Mouse (Mus musculus) neural tube, embryonic 14.5 days (tissue): ENCODE data around the gene Tmem86a. TPM values are rescaled to one million over a fixed set of nuclear protein-coding genes. Genes with fewer than 3 reads are reported as not detected.
A peak's percentile ranks its signal among the peaks of the same experiment; 100 is the strongest.

Experiments
- ATAC-seq: fragments of 200-750 bp; cut with Nextera tagmentation; 2 replicates; pipeline ENCODE4 v1.8.0; 2017; ENCODE audit warnings: low read depth, mild to moderate bottlenecking, moderate TSS enrichment, moderate library complexity
- H3K27ac ChIP-seq: fragments of 300-500 bp; sonication (generic); 2 replicates; pipeline ENCODE4 v1.5.1; 2014; ENCODE audit warnings: low read depth, mild to moderate bottlenecking, control low read depth, low read length, moderate library complexity, mixed read lengths
- H3K27me3 ChIP-seq: fragments of 300-500 bp; sonication (generic); 2 replicates; pipeline ENCODE4 v1.6.1; 2014; ENCODE audit warnings: low read length; ENCODE audit not compliant: control insufficient read depth, insufficient read depth
- H3K36me3 ChIP-seq: fragments of 300-500 bp; sonication (generic); 2 replicates; pipeline ENCODE4 v1.6.1; 2014; ENCODE audit warnings: low read length, mixed read lengths; ENCODE audit not compliant: control insufficient read depth, insufficient read depth
- H3K4me1 ChIP-seq: fragments of 300-500 bp; sonication (generic); 2 replicates; pipeline ENCODE4 v1.6.1; 2014; ENCODE audit warnings: low read length; ENCODE audit not compliant: control insufficient read depth, insufficient read depth
- H3K4me2 ChIP-seq: fragments of 300-500 bp; sonication (generic); 2 replicates; pipeline ENCODE4 v1.6.1; 2014; ENCODE audit warnings: mild to moderate bottlenecking, low read depth, low read length, control low read depth
- H3K4me3 ChIP-seq: fragments of 300-500 bp; sonication (generic); 2 replicates; pipeline ENCODE4 v1.5.1; 2014; ENCODE audit warnings: low read depth, low read length, control low read depth, mixed read lengths
- H3K9ac ChIP-seq: fragments of 300-500 bp; sonication (generic); replicated peaks from 2 replicates; pipeline ENCODE4 v1.6.1; 2014; ENCODE audit warnings: low read depth, mild to moderate bottlenecking, control low read depth, low read length, mixed read lengths
- H3K9me3 ChIP-seq: fragments of 300-500 bp; sonication (generic); 2 replicates; pipeline ENCODE4 v1.6.1; 2016; ENCODE audit warnings: low read length; ENCODE audit not compliant: control insufficient read depth
- WGBS: fragments of 180-500 bp; shearing (Covaris S2); extraction: QIAGEN DNeasy Blood & Tissue Kit; methylation state at CpG from one replicate; pipeline ENCODE4 v1.1.7; 2014; 5-methylcytosine and 5-hydroxymethylcytosine counted together
- polyA plus RNA-seq: library from polyadenylated mRNA; unstranded; fragments of >200 nt; fragmentation: Nextera tagmentation; extraction: Ambion mirVana; gene quantifications from 2 replicates; pipeline ENCODE4 v1.2.1, GENCODE M21; 2014

Gene Tmem86a
- polyA plus RNA-seq = 15.4 and 19.3 TPM in 2 replicates

DNA sequence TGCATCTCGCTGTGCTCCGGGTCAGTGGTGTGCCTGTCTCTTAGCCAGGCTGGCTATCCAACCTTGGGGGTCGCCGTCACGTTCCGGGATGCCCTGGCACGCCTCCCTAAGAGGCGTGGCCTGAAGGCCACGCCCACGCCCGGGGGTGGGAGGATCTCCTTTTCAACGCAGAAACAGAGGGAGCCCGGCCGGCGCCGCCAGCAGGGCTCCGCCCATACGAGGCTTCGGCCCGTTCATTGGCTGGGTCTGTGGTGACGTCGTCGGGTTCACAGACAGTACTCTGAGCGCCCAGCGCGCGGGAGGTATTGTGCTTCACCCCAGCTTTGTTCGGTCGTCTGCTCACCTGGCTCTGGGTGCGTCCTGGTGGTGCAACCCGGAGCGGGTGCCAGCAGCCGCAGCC is at the start of gene Tmem86a:
Gene Tmem86a (plus strand): TSS at position 236 of the 400 bp plus-strand sequence.
- ATAC-seq = peak; percentile 100
- WGBS = under 1% methylated on average over 32 of the region's 33 CpGs
- H3K4me2 ChIP-seq = peak within 1 kb of the TSS; percentile 71
- H3K4me3 ChIP-seq = peak within 1 kb of the TSS; percentile 89
- H3K4me1 ChIP-seq = peaks cover 17% of the 10 kb centered on the region
- peak within 1 kb of the TSS; percentile 94 for H3K9ac ChIP-seq
- H3K9me3 ChIP-seq = no peaks in the 10 kb centered on the region
- no peaks in the 10 kb centered on the region for H3K27me3 ChIP-seq
- no peaks in the 10 kb centered on the region; the same call in 1 of the 2 replicates for H3K36me3 ChIP-seq
- H3K27ac ChIP-seq = peak within 1 kb of the TSS; percentile 96

DNA sequence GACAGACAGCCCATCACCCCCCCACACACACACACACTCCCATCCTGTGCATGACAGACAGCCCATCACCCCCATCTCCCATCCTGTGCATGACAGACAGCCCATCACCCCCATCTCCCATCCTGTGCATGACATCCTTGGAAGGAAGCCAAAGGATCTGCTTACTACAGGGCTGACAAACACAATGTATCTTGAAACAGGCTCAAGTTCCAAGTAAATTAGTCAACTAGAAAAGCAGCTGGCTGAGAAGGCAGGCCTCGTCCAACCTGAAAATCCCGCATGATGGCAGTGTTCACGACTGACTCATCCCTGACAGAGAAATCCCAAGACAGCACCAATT is 49.8 kb upstream of the Tmem86a start:
- Histone ChIP-seq H3K9me3 (no peaks in the 10 kb centered on the region), H3K4me3 (no peak overlapping the region), H3K36me3 (peaks cover 17% of the 10 kb centered on the region), H3K27ac (no peak overlapping the region), H3K27me3 (no peaks in the 10 kb centered on the region), H3K4me2 (no peak overlapping the region), H3K9ac (no peak overlapping the region), H3K4me1 (peaks cover 14% of the 10 kb centered on the region)
- 45% methylated on average over 3 of the region's 3 CpGs for WGBS
- peak; percentile 83; the same call in 1 of the 2 replicates for ATAC-seq

DNA sequence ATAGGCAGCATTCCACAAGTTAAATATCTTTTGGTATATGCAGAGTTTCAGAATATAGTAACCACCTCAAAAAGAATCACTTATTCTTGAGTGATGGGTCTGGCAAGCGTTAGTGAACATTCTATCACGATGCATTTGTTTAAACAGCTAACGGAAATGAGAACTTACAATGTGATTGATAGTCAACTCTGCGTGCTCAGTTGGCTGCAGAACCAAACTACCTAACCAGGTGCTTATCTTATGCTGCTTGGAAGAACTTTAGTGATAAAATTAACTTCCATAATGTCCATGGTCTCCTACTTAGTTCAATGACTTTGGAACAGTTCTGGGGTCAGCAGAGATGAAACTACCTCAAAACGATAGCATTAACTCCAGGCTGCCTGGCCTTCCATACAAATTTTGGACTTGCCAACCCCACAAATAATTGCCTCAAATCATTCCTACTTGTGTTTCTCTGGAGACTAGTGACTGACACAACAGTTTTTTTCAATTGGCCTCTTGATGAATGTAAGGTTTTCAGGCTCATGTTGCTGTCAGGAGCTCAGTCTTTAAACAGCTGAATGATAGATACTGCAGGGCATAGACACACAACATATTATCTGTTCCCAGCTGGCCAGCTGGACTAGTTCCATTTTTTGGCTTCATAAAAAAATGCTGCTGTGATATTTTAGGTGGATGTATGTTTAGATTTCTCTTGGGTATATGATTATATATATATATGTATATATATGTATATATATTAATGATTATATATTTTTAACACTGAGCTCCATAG is 49.1 kb upstream of the Tmem86a start:
- no peak overlapping the region for H3K9ac ChIP-seq
- H3K4me3 ChIP-seq = no peak overlapping the region
- H3K27me3 ChIP-seq = no peaks in the 10 kb centered on the region
- 71% methylated on average over 5 of the region's 5 CpGs for WGBS
- H3K4me2 ChIP-seq = no peak overlapping the region
- ATAC-seq = no peak
- H3K4me1 ChIP-seq = peaks cover 14% of the 10 kb centered on the region
- H3K27ac ChIP-seq = no peak overlapping the region
- H3K9me3 ChIP-seq = no peaks in the 10 kb centered on the region
- peaks cover 13% of the 10 kb centered on the region for H3K36me3 ChIP-seq

DNA sequence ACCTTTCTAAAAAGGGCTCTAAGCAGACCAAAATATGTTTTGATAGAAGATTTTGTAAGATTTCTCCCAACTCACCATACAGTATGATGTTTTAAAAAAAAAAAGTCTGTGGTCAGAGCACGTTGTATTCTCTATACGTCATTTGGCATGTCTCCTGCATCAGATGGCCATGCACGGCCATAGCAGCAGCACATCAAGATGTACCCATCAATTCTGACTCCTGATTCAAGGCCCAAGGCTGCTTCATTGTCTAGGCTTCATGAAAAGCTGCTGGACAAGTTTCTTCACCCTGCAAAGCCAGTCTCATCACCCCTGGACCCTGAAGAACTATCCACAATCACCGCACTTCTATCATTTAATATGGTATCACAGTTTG is 48.5 kb upstream of the Tmem86a start:
- Histone ChIP-seq H3K9me3 (no peaks in the 10 kb centered on the region), H3K4me2 (no peak overlapping the region), H3K9ac (no peak overlapping the region), H3K27me3 (no peaks in the 10 kb centered on the region), H3K27ac (no peak overlapping the region), H3K4me1 (peaks cover 17% of the 10 kb centered on the region), H3K4me3 (no peak overlapping the region), H3K36me3 (peaks cover 11% of the 10 kb centered on the region)
- WGBS = 65% methylated on average over 4 of the region's 4 CpGs
- ATAC-seq = no peak

DNA sequence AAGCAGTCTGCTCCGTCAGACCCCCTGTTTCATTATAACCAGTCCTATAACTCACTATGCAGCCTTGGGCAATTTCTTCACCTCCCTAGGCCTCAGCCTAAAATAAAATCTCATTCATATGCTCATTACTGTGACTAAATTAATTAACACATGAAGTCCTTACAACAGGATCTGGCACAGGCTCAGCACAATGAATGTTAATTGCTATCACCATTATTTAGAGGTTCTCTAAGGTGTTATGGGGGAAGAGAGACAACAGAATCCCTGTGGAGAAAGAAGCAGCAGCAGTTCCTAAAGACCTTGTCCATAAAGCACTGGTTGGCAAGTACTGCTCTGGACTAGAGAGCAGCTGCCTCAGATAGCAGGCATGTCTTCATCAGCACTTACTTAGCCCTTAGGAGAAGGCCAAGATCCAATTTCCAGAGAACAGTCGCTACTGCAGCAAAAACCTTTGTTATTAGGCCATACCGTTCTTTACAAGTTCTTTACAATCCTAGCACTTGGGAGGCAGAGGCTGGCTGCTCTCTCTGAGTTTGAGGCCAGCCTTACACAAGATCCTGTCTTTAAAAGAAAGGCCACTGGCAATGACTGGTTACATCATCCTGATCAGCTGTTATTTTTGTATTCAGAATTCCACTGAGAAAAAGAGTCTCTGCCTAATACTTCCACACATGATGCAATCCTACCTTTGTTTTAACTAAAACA is 46.8 kb upstream of the Tmem86a start:
- Histone ChIP-seq H3K9ac (no peak overlapping the region), H3K4me2 (no peak overlapping the region), H3K4me3 (no peak overlapping the region), H3K4me1 (peaks cover 22% of the 10 kb centered on the region), H3K27me3 (no peaks in the 10 kb centered on the region), H3K9me3 (no peaks in the 10 kb centered on the region), H3K27ac (no peak overlapping the region), H3K36me3 (no peaks in the 10 kb centered on the region; the same call in 1 of the 2 replicates)
- no peak for ATAC-seq
- WGBS = 7% methylated on average over 3 of the region's 3 CpGs

DNA sequence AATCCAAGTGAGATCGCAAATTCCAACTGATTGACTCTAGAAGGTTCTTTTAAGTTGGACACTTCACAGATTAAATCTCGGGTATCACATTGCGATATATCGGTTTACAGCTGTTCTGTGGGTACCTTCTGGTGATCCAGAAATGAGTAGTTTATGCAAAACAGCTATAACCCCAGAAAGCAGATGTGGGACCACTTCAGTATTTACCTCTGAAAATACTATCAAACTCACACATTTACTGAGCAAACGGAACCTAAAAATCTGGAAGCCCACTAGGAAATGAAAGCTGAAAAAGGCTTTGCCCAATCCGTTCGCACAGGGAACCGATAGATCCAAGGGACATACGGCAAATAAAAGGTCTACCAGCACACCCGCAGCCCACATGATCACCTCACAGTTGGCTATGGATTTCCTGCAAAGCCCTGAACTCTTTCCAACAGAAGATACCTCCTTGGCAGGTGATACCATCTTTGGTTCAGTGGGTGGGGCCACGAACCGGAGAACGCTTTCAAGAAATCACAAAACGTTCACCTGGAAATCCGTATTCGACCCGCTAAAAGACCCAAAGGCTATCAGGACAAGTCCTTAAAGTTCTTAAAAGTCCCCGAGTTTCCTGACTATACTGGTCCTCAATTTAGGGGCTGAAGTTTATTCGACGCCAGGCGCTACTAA is 43.2 kb upstream of the Tmem86a start:
- Histone ChIP-seq H3K9ac (peak overlapping the region; percentile 58; the same call in 1 of the 2 replicates), H3K4me1 (peaks cover 30% of the 10 kb centered on the region), H3K27ac (peak overlapping the region; percentile 66; the same call in 1 of the 2 replicates), H3K36me3 (no peaks in the 10 kb centered on the region), H3K4me2 (peak overlapping the region; percentile 61), H3K9me3 (no peaks in the 10 kb centered on the region), H3K27me3 (no peaks in the 10 kb centered on the region), H3K4me3 (peak overlapping the region; percentile 55)
- 25% methylated on average over 21 of the region's 21 CpGs for WGBS
- no peak for ATAC-seq

DNA sequence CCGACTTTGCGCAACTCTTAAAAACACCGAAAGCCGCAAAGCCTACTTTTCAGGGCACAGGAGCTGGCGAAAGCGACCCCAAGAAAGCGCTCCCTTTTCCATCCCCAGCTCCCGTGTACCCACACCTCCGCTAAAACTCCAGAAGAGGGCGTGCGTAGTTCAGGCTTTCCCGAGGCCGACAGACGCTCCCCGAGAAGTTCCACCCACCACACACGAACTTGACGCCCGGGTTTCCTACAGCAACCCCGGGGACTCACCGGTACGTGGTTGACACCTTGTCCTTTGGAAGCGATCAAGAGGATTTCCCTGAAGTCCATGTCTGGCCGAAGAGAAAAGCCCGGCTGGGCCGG is 42.6 kb upstream of the Tmem86a start:
- H3K4me2 ChIP-seq = peak overlapping the region; percentile 61
- H3K27ac ChIP-seq = peak overlapping the region; percentile 66
- peak; percentile 64 for ATAC-seq
- WGBS = under 1% methylated on average over 25 of the region's 25 CpGs
- peak overlapping the region; percentile 58 for H3K9ac ChIP-seq
- H3K36me3 ChIP-seq = no peaks in the 10 kb centered on the region
- no peaks in the 10 kb centered on the region for H3K9me3 ChIP-seq
- peak overlapping the region; percentile 55 for H3K4me3 ChIP-seq
- peaks cover 26% of the 10 kb centered on the region for H3K4me1 ChIP-seq
- H3K27me3 ChIP-seq = no peaks in the 10 kb centered on the region

DNA sequence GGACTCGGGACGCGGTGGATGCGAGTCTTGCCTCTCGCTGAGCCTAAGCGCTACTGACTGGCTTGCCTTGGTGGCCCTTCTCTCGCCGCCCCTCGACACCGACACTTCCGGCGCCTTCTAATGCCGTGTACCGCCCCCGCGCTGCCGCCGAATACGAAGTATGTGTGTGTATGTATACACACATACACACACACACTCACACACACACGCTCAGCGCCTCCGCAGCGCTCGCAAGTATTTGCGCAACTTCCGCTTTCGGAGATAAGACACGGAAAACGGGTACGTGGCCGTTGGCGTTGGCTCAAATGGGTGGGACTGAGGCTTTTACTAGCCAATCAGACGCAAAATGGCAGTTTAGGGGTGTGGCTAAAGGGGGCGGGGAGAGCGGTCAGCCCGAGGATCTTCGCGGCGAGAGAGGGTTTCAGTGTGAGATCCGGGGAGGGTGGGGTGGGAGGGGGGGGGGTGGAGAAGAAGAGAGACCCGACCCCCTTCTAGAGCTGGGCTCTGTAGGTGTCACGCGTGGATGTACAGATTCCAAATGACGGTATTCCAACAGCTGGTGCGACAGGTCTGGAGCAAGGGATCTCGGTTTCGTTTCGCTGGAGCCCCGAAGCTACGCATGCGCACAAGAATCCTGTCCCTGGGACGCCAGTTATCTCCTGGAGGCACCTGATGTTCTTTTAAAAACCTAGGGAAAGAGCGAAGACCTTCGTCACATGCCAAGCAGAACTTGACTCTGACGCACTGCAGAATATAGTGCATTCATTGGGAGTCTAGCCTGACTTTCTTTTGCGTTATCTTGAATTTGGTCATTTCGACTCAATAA is 42.0 kb upstream of the Tmem86a start, which contains the start of gene Spty2d1:
Gene Spty2d1 (minus strand): TSS at position 244 of the 826 bp plus-strand sequence.
- H3K4me3 ChIP-seq = peak within 1 kb of the TSS; percentile 55
- peak within 1 kb of the TSS; percentile 69 for H3K27ac ChIP-seq
- ATAC-seq = peak; percentile 97
- H3K9ac ChIP-seq = peak within 1 kb of the TSS; percentile 59
- no peaks in the 10 kb centered on the region for H3K9me3 ChIP-seq
- WGBS = 1% methylated on average over 57 of the region's 57 CpGs
- H3K36me3 ChIP-seq = no peaks in the 10 kb centered on the region
- peaks cover 22% of the 10 kb centered on the region for H3K4me1 ChIP-seq
- H3K27me3 ChIP-seq = no peaks in the 10 kb centered on the region
- peak within 1 kb of the TSS; percentile 67 for H3K4me2 ChIP-seq
